Mouse (Mus musculus): Measurements from ENCODE around the gene Ulk3. TPM values are rescaled to one million over a fixed set of nuclear protein-coding genes. Genes with fewer than 3 reads are reported as not detected.

Gene Ulk3
- polyA plus RNA-seq, 1 experiment from 2014 or later: 17.9 TPM

DNA sequence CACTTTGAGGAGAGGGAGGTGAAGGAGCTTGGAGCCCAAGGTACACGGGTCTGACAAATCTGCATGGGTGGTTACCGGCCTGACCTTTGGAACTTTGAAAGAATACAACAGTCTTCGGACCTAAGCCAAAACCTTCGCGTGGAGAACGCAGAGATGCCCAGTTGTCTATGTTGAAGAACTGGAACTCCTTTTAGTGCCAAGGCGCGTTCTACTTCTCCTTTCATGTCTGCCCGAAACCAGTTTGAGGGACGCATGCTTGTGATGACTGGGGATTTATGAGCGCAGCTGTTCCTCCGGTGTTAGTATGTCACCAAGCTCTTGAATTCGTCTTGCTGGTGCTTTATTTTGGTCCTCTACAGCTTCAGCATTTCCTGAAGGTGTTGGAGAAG lies 27.5 kb upstream of the Ulk3 start:
- 70% methylated on average over 13 of the region's 13 CpGs for WGBS
- no peaks in the 10 kb centered on the region for H3K9me3 ChIP-seq (replicated peaks; ENCODE audit: control insufficient read depth, low read length)
- peak overlapping the region; percentile 76 for H3K9ac ChIP-seq (ENCODE audit: low read length)
- no peaks in the 10 kb centered on the region for H3K27me3 ChIP-seq (ENCODE audit: control insufficient read depth, insufficient read depth, low read length)
- H3K4me2 ChIP-seq (ENCODE audit: low read depth, low read length): peak overlapping the region; percentile 84
- H3K4me1 ChIP-seq (ENCODE audit: control insufficient read depth, insufficient read depth, low read length): peaks cover 35% of the 10 kb centered on the region
- no peak for ATAC-seq (replicated peaks; ENCODE audit: extremely low read depth, insufficient read depth, low FRiP score)
- H3K4me3 ChIP-seq (ENCODE audit: low read length): peak overlapping the region; percentile 76
- no peaks in the 10 kb centered on the region for H3K36me3 ChIP-seq (ENCODE audit: control insufficient read depth, insufficient read depth)
- 0 out of 2 replicates have a peak overlapping the region, but pooled peaks have one; percentile 10 for H3K27ac ChIP-seq (ENCODE audit: low read length)

DNA sequence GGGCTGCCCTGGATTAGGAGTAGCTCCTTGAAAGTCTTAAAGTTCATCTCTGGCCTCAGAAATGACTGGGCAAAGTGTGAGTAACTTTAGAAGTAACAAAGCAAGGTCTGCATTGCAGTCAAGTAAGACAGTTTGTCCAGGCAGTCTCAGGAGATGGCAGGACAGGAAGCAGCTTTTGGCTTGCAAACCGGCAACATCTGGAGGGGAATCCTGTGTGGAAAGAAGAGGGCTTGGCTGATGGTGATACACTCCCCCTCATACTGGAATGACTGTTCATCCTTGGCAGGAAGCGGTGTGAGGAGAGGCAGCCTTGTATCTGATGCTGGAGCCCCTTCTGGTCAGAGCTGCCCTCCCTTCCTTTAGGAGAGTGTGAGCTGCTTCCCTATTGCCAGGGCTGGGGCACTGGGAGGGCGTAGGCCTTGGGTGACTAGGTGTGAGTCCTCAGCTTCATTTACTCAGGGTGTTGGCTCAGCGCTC lies 26.3 kb upstream of the Ulk3 start:
- peak overlapping the region; percentile 30; the same call in 1 of the 2 replicates for H3K9ac ChIP-seq (ENCODE audit: low read length)
- peak overlapping the region; percentile 66 for H3K27ac ChIP-seq (ENCODE audit: low read length)
- no peaks in the 10 kb centered on the region for H3K27me3 ChIP-seq (ENCODE audit: control insufficient read depth, insufficient read depth, low read length)
- H3K36me3 ChIP-seq (ENCODE audit: control insufficient read depth, insufficient read depth): no peaks in the 10 kb centered on the region; the same call in 1 of the 2 replicates
- peaks cover 35% of the 10 kb centered on the region for H3K4me1 ChIP-seq (ENCODE audit: control insufficient read depth, insufficient read depth, low read length)
- peak; percentile 12; the same call in 1 of the 2 replicates for ATAC-seq (replicated peaks; ENCODE audit: extremely low read depth, insufficient read depth, low FRiP score)
- H3K9me3 ChIP-seq (replicated peaks; ENCODE audit: control insufficient read depth, low read length): no peaks in the 10 kb centered on the region
- WGBS: 49% methylated on average over 4 of the region's 4 CpGs
- H3K4me2 ChIP-seq (ENCODE audit: low read depth, low read length): peak overlapping the region; percentile 18; the same call in 1 of the 2 replicates
- H3K4me3 ChIP-seq (ENCODE audit: low read length): no peak overlapping the region

DNA sequence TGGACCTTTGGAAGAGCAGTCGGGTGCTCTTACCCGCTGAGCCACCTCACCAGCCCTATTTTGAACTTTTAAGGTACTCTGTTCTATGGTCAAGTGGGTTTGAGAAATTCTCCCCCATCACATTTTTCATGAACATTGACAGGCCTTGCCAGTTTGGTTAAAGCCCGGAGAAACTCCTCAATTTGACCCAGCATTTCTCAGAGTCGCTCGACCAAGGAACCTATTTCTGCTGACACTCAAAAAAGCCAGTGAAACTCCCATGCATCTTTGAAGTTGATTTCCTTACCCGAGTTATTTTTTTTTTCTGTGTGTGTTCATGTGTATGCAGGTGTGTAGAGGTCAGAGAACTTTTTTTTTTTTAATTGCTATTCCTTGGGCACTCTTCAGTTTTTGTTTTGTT lies 24.6 kb upstream of the Ulk3 start:
- Histone ChIP-seq H3K4me3 (ENCODE audit: low read length) (no peak overlapping the region), H3K4me2 (ENCODE audit: low read depth, low read length) (no peak overlapping the region), H3K36me3 (ENCODE audit: control insufficient read depth, insufficient read depth) (peaks cover 3% of the 10 kb centered on the region; the same call in 1 of the 2 replicates), H3K4me1 (ENCODE audit: control insufficient read depth, insufficient read depth, low read length) (peaks cover 35% of the 10 kb centered on the region), H3K9ac (ENCODE audit: low read length) (no peak overlapping the region), H3K9me3 (replicated peaks; ENCODE audit: control insufficient read depth, low read length) (no peaks in the 10 kb centered on the region), H3K27me3 (ENCODE audit: control insufficient read depth, insufficient read depth, low read length) (no peaks in the 10 kb centered on the region), H3K27ac (ENCODE audit: low read length) (no peak overlapping the region)
- no peak for ATAC-seq (replicated peaks; ENCODE audit: extremely low read depth, insufficient read depth, low FRiP score)
- whole genome bisulfite sequencing: 92% methylated on average over 6 of the region's 6 CpGs

DNA sequence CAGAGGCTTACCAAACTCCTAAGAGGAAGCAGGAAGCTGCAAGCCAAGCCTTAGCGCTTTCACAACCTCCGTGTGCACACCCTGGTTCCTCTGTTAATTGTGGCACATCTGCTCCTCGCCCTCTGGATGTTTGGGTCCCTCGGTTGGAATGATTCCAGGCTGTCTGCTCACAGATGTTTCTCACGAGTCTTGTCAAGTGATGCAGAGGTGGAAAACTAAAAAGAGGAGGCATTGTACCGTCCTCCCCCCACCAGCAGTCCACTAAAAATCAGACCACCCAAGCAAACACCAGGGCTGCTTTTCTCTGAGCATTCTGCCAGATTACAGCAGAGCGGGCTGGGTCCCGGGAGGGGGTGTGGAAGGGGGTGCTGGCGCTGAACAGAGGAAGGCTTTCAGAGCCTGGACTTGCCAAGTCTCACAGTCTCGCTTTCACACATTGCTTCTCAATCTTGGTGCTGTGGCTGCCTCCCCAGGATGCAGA lies 23.5 kb upstream of the Ulk3 start:
- 33% methylated on average over 10 of the region's 10 CpGs for WGBS
- no peak overlapping the region for H3K9ac ChIP-seq (ENCODE audit: low read length)

DNA sequence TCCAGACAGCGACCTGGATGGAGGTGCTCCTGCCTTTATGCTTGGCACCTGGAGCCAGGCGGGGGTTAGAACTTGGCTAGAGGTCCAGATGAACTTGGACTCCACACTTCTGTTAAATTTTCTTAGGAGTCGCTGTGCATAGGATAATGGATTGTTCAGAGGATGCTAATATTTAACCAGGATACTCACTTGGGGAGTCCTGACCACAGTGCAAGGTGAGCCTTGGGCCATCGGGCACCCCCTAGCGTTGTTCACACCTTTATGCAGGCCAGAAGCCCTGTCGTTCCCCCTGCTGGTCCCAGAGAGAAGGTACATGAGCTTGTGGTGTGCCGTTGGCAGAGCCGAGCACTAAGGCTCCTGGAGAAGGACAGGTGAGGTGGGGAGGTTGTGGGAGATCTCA lies 22.4 kb upstream of the Ulk3 start:
- Histone ChIP-seq H3K4me1 (ENCODE audit: control insufficient read depth, insufficient read depth, low read length) (peaks cover 25% of the 10 kb centered on the region), H3K9me3 (replicated peaks; ENCODE audit: control insufficient read depth, low read length) (no peaks in the 10 kb centered on the region), H3K36me3 (ENCODE audit: control insufficient read depth, insufficient read depth) (peaks cover 3% of the 10 kb centered on the region; the same call in 1 of the 2 replicates), H3K4me3 (ENCODE audit: low read length) (no peak overlapping the region), H3K27me3 (ENCODE audit: control insufficient read depth, insufficient read depth, low read length) (no peaks in the 10 kb centered on the region), H3K4me2 (ENCODE audit: low read depth, low read length) (no peak overlapping the region), H3K9ac (ENCODE audit: low read length) (no peak overlapping the region), H3K27ac (ENCODE audit: low read length) (no peak overlapping the region)
- no peak for ATAC-seq (replicated peaks; ENCODE audit: extremely low read depth, insufficient read depth, low FRiP score)
- 59% methylated on average over 8 of the region's 8 CpGs for WGBS

More for the DNA sequence above, 23.5 kb upstream of the Ulk3 start:
- Histone ChIP-seq H3K9me3 (replicated peaks; ENCODE audit: control insufficient read depth, low read length) (no peaks in the 10 kb centered on the region), H3K36me3 (ENCODE audit: control insufficient read depth, insufficient read depth) (peaks cover 3% of the 10 kb centered on the region; the same call in 1 of the 2 replicates), H3K27ac (ENCODE audit: low read length) (0 out of 2 replicates have a peak overlapping the region, but pooled peaks have one; percentile 2), H3K27me3 (ENCODE audit: control insufficient read depth, insufficient read depth, low read length) (no peaks in the 10 kb centered on the region), H3K4me2 (ENCODE audit: low read depth, low read length) (0 out of 2 replicates have a peak overlapping the region, but pooled peaks have one; percentile 6), H3K4me1 (ENCODE audit: control insufficient read depth, insufficient read depth, low read length) (peaks cover 31% of the 10 kb centered on the region), H3K4me3 (ENCODE audit: low read length) (no peak overlapping the region)
- ATAC-seq (replicated peaks; ENCODE audit: extremely low read depth, insufficient read depth, low FRiP score): no peak

DNA sequence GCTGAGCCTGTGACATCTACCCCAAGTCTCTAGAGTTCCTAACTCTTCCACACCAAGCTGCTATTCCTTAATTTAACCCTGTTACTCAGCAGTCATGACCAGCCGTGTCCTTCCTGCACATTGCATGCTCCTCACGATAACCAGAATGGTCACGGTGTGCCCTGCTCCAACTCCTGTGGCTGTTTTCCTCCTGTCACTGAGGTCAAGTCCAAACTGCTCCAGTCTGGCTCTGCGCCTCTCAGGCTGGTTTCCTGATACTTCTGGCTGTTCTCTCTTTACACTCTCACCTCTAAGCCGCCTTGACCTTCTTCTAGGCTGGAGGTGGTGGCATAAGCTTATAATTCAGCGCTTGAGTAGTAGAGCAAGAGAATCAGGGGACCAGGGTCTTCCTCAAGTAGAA lies 20.8 kb upstream of the Ulk3 start:
- no peak overlapping the region for H3K4me3 ChIP-seq (ENCODE audit: low read length)
- peaks cover 11% of the 10 kb centered on the region for H3K4me1 ChIP-seq (ENCODE audit: control insufficient read depth, insufficient read depth, low read length)
- H3K27ac ChIP-seq (ENCODE audit: low read length): no peak overlapping the region
- no peaks in the 10 kb centered on the region for H3K9me3 ChIP-seq (replicated peaks; ENCODE audit: control insufficient read depth, low read length)
- no peaks in the 10 kb centered on the region for H3K27me3 ChIP-seq (ENCODE audit: control insufficient read depth, insufficient read depth, low read length)
- H3K9ac ChIP-seq (ENCODE audit: low read length): no peak overlapping the region
- no peak for ATAC-seq (replicated peaks; ENCODE audit: extremely low read depth, insufficient read depth, low FRiP score)
- WGBS: 68% methylated on average over 6 of the region's 6 CpGs
- H3K36me3 ChIP-seq (ENCODE audit: control insufficient read depth, insufficient read depth): peaks cover 3% of the 10 kb centered on the region; the same call in 1 of the 2 replicates
- H3K4me2 ChIP-seq (ENCODE audit: low read depth, low read length): no peak overlapping the region

DNA sequence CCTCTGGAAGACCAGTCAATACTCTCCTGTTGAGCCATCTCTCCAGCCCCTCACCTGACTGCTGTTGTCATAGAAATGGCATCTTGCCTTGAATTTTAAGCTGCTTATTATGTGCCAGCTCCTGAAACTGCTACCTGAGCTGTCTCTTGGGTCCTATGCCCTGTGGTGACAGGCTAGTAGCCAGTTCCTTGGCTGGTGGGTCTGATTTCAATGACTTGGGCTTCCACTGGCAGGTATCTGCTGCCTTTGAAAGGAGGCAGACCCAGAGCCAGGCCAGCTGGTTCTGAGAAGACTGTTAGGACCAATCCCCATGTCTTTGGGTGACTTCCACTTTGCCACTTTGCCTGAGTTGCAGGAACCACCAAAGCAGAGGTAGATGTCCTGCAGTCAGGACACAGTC lies 14.9 kb upstream of the Ulk3 start:
- no peak overlapping the region for H3K27ac ChIP-seq (ENCODE audit: low read length)
- no peak for ATAC-seq (replicated peaks; ENCODE audit: extremely low read depth, insufficient read depth, low FRiP score)
- H3K36me3 ChIP-seq (ENCODE audit: control insufficient read depth, insufficient read depth): peaks cover 12% of the 10 kb centered on the region
- H3K4me2 ChIP-seq (ENCODE audit: low read depth, low read length): no peak overlapping the region
- no peak overlapping the region for H3K4me3 ChIP-seq (ENCODE audit: low read length)
- H3K9ac ChIP-seq (ENCODE audit: low read length): no peak overlapping the region
- H3K4me1 ChIP-seq (ENCODE audit: control insufficient read depth, insufficient read depth, low read length): no peaks in the 10 kb centered on the region
- no peaks in the 10 kb centered on the region for H3K27me3 ChIP-seq (ENCODE audit: control insufficient read depth, insufficient read depth, low read length)
- H3K9me3 ChIP-seq (replicated peaks; ENCODE audit: control insufficient read depth, low read length): no peaks in the 10 kb centered on the region

DNA sequence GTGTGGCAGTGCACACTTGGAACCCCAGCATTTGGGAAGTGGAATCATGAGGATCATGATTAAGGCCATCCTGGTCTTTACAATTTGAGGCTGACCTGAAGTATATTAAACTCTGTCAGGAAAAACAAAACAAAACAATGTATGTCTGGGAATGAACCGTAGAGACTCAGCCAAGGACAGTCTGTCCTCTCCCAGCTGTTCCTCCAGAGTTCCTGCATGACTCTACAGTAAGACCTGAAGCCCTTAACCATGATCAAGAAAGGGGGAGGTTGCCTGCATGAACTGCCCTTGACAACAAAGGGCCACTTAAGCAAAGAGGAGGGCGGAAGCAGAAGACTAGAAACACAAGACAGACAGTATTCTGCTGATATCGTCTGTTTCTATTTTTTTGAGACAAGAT lies 13.7 kb upstream of the Ulk3 start:
- Histone ChIP-seq H3K9me3 (replicated peaks; ENCODE audit: control insufficient read depth, low read length) (no peaks in the 10 kb centered on the region), H3K36me3 (ENCODE audit: control insufficient read depth, insufficient read depth) (peaks cover 18% of the 10 kb centered on the region), H3K4me2 (ENCODE audit: low read depth, low read length) (no peak overlapping the region), H3K9ac (ENCODE audit: low read length) (no peak overlapping the region), H3K27ac (ENCODE audit: low read length) (no peak overlapping the region), H3K4me3 (ENCODE audit: low read length) (no peak overlapping the region), H3K27me3 (ENCODE audit: control insufficient read depth, insufficient read depth, low read length) (no peaks in the 10 kb centered on the region), H3K4me1 (ENCODE audit: control insufficient read depth, insufficient read depth, low read length) (no peaks in the 10 kb centered on the region)
- WGBS: 61% methylated on average over 3 of the region's 3 CpGs
- ATAC-seq (replicated peaks; ENCODE audit: extremely low read depth, insufficient read depth, low FRiP score): no peak

DNA sequence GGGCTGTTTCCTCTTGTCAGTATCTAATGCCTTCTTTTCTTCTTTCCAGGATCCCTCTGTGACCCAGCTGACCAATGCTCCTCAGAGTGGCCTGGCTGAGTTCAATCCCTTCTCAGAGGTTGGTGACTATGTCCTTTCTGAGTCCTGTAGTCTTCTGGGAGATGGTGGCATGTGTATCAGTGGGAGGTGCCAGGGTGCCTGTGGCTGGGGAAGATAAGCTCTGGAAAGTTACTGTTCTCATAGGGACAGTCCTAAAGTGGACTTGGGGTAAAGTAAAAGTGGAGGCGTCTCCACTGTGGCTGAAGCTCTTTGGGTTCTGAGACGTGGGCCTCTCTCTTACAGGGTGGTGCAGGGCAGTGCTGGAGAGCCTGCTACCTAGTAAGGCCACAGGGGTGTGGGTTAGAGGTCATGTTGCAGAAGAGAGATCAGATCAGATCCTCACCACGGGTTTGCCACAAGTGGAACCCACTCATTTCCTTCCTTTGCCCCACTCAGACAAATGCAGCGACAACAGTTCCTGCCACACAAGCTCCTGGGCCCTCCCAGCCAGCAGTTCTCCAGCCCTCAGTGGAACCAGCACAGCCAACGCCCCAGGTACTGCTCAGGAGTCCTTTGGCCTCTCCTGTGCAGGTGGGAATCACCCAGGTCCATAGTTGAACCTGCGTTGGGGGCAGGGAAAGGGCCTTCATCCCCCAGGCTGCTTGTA lies 12.0 kb upstream of the Ulk3 start:
- no peak overlapping the region for H3K27ac ChIP-seq (ENCODE audit: low read length)
- no peaks in the 10 kb centered on the region for H3K27me3 ChIP-seq (ENCODE audit: control insufficient read depth, insufficient read depth, low read length)
- no peak overlapping the region for H3K9ac ChIP-seq (ENCODE audit: low read length)
- no peaks in the 10 kb centered on the region for H3K4me1 ChIP-seq (ENCODE audit: control insufficient read depth, insufficient read depth, low read length)
- no peak for ATAC-seq (replicated peaks; ENCODE audit: extremely low read depth, insufficient read depth, low FRiP score)
- H3K9me3 ChIP-seq (replicated peaks; ENCODE audit: control insufficient read depth, low read length): no peaks in the 10 kb centered on the region
- H3K4me3 ChIP-seq (ENCODE audit: low read length): no peak overlapping the region
- no peak overlapping the region for H3K4me2 ChIP-seq (ENCODE audit: low read depth, low read length)
- WGBS: 68% methylated on average over 6 of the region's 6 CpGs
- H3K36me3 ChIP-seq (ENCODE audit: control insufficient read depth, insufficient read depth): peaks cover 31% of the 10 kb centered on the region
